Mouse (Mus musculus) layer of hippocampus, postnatal 14 days (tissue): ENCODE data around the gene Usp10. TPM values are rescaled to one million over a fixed set of nuclear protein-coding genes. Genes with fewer than 3 reads are reported as not detected.

Source experiments
- DNase-seq, 2 experiments: peaks; one replicate each; pipeline ENCODE4 v3.0.0; 2021 to 2022; ENCODE audit warnings: low spot score in 2 of 2, mixed read lengths in 1 of 2
- total RNA-seq, 2 experiments: library from RNA; stranded (reverse); gene quantifications; 2 replicates each; pipeline ENCODE4 v1.2.3; 2021

Usp10 gene
- total RNA-seq, 2 experiments from 2014 or later: 86.7 to 93.0 TPM

GRCm38 (mm10) chr8:119955333-119955732, 45.2 kb downstream of the Usp10 start:
- no peak for DNase-seq

GRCm38 (mm10) chr8:119958076-119958475, 47.9 kb downstream of the Usp10 start:
- no peak for DNase-seq

GRCm38 (mm10) chr8:119960531-119961104, 50.5 kb downstream of the Usp10 start:
- peak; percentile 49 to 64 for DNase-seq

GRCm38 (mm10) chr8:119964859-119965258, 54.7 kb downstream of the Usp10 start:
- DNase-seq: no peak

- DNase-seq: no peak
Measured at GRCm38 (mm10) chr8:119967435-119967834, 57.3 kb downstream of the Usp10 start.

GRCm38 (mm10) chr8:119970169-119970568, 60.0 kb downstream of the Usp10 start:
- no peak for DNase-seq

- DNase-seq: no peak
Measured at GRCm38 (mm10) chr8:119972558-119972957, 62.4 kb downstream of the Usp10 start.

GRCm38 (mm10) chr8:119978770-119979381, 68.7 kb downstream of the Usp10 start:
- no peak for DNase-seq

GRCm38 (mm10) chr8:119981253-119981652, 71.1 kb downstream of the Usp10 start:
- DNase-seq: no peak

GRCm38 (mm10) chr8:119984085-119984484, 73.9 kb downstream of the Usp10 start:
- no peak for DNase-seq

- no peak for DNase-seq
Measured at GRCm38 (mm10) chr8:119986174-119986573, 76.0 kb downstream of the Usp10 start.

- no peak for DNase-seq
Measured at GRCm38 (mm10) chr8:119988087-119988486, 77.9 kb downstream of the Usp10 start.

- peak; percentile 54 to 72 for DNase-seq
Measured at GRCm38 (mm10) chr8:119992249-119992648, 82.1 kb downstream of the Usp10 start, which contains the start of gene Crispld2. Gene Crispld2, plus strand, starts transcription at chr8:119992438.

GRCm38 (mm10) chr8:119994114-119994513, 84.0 kb downstream of the Usp10 start:
- DNase-seq: no peak

GRCm38 (mm10) chr8:119994556-119994955, 84.4 kb downstream of the Usp10 start:
- DNase-seq: no peak

- no peak for DNase-seq
Measured at GRCm38 (mm10) chr8:119997266-119997665, 87.1 kb downstream of the Usp10 start.

GRCm38 (mm10) chr8:120000461-120000860, 90.3 kb downstream of the Usp10 start:
- DNase-seq: no peak

- DNase-seq: no peak
Measured at GRCm38 (mm10) chr8:120001712-120002111, 91.6 kb downstream of the Usp10 start.

GRCm38 (mm10) chr8:120002348-120002747, 92.2 kb downstream of the Usp10 start:
- DNase-seq: no peak

GRCm38 (mm10) chr8:120004154-120004702, 94.1 kb downstream of the Usp10 start:
- DNase-seq: no peak

- no peak for DNase-seq
Measured at GRCm38 (mm10) chr8:120004705-120005381, 94.7 kb downstream of the Usp10 start.

- DNase-seq: no peak
Measured at GRCm38 (mm10) chr8:120006645-120007160, 96.5 kb downstream of the Usp10 start.
